Mouse (Mus musculus): Measurements from ENCODE around the gene Zfp574. TPM values are rescaled to one million over a fixed set of nuclear protein-coding genes. Genes with fewer than 3 reads are reported as not detected.
"Not testable (repeated sequence)": the region's sequence is repeated elsewhere in the genome, so short reads cannot be mapped to it uniquely, and the experiment has no call there.

The Zfp574 gene
- polyA plus RNA-seq (2012; rRNA removed) = 34.6 and 40.6 TPM in 2 replicates

- no peak for DNase-seq (ENCODE audit: extremely low spot score in 1 of 2, low spot score in 1 of 2)
These were observed at the start of gene Zfp574, which contains the start of gene Grik5 for GRCm38 (mm10) chr7:25071979-25072715. Gene Zfp574 (plus strand): TSS chr7:25072567. Gene Grik5 (minus strand): TSS chr7:25072346.

DNA sequence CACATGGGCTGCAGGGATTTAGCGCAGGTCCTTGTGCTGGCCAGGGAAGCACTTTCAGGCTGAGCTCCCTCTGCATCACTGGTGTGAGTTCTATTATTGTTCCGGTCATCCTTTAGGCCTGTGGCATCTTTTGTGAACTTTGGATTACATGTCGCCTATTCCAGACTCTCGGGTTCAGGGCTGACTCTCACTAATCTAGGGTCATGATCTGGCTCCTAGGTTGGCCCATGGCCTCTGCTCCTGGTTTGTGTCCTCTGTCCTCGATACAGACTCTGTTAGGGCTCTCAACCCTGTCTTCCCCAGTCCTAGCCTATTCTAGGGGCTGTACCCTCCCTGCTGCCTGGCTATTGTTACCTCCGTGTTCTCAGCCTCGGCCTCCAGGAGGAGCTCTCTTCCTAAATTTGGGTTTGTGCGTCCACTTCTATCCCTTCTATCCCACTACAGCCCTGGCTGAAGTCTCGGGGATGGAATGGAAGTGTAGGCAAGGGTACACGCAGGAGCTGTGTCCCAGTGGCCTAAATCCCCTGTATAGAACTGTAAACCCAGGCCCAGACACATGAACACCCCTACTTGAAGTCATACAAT is 46.4 kb upstream of the Zfp574 start:
- no peak for DNase-seq (ENCODE audit: extremely low spot score in 1 of 2, low spot score in 1 of 2)

GRCm38 (mm10) chr7:25026452-25026851 is 45.9 kb upstream of the Zfp574 start:
- DNase-seq (ENCODE audit: extremely low spot score in 1 of 2, low spot score in 1 of 2) = no peak

DNA sequence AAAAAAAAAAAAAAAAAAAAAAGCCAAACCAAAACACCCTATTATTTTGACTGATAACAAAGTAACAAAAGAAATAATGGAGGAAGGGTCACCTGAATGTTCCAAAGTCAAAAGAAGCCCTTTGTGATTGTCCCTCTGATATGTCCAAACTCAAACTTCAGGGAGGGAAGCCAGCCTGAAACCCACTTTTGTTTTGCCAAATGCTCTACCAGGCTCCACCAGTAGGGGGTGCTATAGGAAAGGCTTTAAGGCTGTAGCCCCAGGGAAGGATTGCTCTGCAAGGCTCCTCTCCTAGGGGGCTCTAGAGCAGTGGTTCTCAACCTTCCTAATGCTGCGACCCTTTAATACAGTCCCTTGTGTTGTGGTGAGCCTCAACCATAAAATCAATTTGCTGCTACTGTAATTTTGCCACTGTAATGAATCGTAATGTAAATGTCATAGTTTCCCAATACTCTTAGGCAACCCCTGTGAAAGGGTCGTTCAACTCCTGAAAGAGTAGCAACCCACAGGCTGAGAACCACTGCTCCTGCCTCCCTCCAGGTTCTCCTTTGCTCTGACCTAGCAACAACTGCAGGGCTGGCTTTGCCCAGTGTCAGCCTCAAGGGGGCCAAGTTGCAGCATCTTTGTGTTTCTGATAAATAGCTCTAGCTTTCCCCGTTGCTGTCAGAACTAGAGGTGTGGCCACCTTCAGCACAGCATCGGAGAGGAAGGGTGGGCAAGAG is 42.2 kb upstream of the Zfp574 start:
- DNase-seq (ENCODE audit: extremely low spot score in 1 of 2, low spot score in 1 of 2) = peak in 1 of 2 experiments; percentile 93

DNA sequence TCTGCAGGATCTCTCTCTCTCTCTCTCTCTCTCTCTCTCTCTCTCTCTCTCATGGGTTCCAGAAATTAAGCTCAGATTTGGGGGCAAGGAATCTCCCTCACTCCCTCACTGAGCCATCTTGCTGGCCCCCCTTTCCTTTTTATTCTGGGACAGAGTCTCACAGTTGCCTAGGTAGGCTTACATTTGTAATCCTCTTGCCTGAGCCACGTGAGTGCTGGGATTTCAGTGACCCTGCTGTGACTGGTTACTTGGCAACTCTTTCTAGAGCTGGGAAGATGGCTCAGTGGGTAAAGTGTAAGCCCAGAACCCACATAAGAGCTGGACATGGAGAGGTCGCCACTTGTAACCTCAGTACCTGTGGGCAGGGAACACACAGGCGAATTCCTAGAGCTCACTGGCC is 40.8 kb upstream of the Zfp574 start:
- no peak for DNase-seq (ENCODE audit: extremely low spot score in 1 of 2, low spot score in 1 of 2)

DNA sequence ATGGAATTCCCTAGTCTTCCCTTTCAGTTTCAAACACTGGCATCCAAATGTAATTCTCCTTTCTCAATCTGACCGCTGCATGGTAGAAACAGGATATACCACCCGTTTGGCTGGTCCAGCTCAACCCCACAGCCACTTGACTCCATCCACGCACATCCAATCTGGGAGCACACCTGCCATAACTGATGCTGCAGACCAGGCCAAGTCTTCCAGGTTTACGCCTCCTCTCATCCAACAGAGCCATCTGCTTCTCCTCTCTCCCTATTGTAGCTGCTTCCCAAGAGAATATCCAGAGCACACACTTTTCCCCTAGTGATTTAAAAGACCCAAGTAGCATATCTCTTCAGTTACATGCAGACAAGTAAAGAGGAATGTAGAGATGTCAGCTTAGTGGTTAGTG is 37.6 kb upstream of the Zfp574 start:
- DNase-seq (ENCODE audit: extremely low spot score in 1 of 2, low spot score in 1 of 2) = peak in 1 of 2 experiments; percentile 56

DNA sequence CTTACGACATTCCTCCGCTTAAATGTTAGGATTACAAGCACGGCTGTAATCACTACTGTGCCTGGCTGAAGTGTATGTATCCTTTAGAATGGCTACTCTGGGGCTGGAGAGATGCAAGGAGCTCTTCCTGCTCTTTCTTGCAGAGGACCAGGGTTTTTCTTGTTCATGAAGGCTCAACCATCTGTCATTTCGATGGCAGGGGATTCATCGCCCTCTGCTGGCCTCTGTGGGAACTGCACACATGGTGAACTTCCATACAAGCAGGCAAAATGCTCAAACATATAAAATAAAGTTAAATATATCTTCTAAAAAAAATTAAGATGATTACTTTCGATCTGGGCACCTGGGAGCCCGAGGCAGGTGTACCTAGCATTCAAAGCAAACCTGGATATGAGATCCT is 36.5 kb upstream of the Zfp574 start:
- peak; percentile 42 to 94 for DNase-seq (ENCODE audit: extremely low spot score in 1 of 2, low spot score in 1 of 2)

DNA sequence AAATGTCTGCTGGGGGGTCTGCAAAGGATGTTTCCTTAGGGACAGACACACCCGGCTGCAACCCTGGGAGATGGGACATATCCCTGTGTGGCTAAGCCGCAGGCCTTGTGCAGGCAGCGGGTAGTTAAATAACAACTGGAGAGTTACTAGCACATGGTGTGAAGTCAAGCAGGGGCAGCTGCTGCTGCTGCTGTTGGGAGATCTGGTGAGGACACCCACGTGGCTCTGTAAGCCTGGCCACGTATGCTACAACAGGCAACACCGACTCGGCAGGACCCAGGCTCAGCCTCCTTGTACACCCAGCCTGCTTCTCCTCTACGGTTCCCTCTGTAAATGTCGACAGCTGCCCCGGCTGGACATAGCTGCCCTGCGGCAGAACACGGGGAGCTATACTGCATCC is 30.4 kb upstream of the Zfp574 start:
- DNase-seq (ENCODE audit: extremely low spot score in 1 of 2, low spot score in 1 of 2) = peak; percentile 38 to 54

DNA sequence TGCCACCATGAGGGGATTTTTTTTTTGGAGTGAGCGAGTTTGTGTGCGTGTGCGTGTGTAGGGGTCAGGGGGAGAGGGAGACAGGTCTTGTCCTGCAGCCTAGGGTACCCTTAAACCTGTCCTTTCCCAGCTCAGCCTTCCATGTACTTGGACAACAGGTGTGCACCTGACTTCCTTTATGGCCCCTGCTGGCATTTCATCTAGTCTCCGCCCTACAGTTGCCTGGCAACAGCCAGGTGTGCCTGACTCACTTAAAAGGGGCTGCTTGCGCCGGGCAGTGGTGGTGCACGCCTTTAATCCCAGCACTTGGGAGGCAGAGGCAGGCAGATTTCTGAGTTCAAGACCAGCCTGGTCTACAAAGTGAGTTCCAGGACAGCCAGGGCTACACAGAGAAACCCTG is 27.8 kb upstream of the Zfp574 start:
- DNase-seq (ENCODE audit: extremely low spot score in 1 of 2, low spot score in 1 of 2) = not testable (repeated sequence)

DNA sequence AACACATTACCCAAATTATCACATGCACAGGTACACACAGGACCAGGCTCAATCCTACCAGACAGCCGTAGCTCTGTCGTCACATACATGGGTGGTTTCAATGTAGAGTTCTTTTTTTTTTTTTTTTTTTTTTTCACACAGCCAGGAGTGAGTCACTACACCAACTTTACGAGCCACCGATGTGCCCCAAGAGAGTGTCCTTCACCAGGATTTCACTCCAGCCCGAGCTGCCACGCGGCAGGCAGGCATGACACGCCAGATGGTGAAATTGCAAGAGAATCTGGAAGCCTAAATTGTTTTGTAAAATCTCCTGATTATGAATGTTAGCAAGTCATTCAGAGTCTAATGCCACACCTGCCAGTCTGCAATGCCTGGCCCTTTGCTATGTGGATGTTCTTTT is 25.0 kb upstream of the Zfp574 start:
- peak; percentile 63 to 73 for DNase-seq (ENCODE audit: extremely low spot score in 1 of 2, low spot score in 1 of 2)

GRCm38 (mm10) chr7:25049295-25049930 is 23.0 kb upstream of the Zfp574 start:
- peak in 1 of 2 experiments; percentile 72 for DNase-seq (ENCODE audit: extremely low spot score in 1 of 2, low spot score in 1 of 2)

DNA sequence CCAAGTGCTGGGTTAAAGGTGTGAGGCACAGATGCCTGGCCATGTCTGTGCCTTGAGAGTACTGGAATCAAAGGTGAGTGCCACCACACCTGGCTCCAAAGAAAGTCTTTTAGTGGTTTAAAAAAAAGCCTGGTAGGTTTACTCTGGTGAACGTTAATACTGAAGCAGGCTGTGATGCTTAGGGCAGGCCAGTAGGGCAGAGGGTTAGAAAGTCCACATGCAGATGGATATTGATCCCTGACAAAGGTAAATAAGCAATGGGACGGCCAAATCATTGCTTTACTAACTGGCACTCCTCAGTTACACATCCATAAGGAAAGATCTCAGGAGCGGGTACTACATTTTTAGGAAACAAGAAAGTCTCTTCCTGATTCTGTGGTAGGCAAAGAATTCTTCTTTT is 19.8 kb upstream of the Zfp574 start:
- DNase-seq (ENCODE audit: extremely low spot score in 1 of 2, low spot score in 1 of 2) = no peak

DNA sequence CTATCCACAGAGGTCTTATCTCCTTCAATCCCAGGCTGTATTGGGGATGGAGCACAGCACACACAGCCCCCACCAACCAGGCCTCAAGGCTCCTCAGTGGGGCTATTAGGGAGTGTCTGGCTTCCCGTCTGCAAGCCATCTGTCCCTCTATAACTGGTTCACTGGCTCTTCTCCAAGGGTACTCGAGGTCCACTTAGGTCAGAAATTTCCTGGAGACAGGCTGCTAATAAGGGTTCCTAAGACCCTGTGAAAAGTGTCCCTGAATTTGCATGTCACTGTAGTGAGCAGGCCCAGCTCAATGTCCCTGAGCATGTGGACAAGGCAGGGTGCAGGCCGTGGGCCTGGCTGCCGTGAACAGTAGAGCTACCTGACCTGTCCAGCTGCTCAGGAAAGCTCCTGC is 15.4 kb upstream of the Zfp574 start:
- no peak for DNase-seq (ENCODE audit: extremely low spot score in 1 of 2, low spot score in 1 of 2)

DNA sequence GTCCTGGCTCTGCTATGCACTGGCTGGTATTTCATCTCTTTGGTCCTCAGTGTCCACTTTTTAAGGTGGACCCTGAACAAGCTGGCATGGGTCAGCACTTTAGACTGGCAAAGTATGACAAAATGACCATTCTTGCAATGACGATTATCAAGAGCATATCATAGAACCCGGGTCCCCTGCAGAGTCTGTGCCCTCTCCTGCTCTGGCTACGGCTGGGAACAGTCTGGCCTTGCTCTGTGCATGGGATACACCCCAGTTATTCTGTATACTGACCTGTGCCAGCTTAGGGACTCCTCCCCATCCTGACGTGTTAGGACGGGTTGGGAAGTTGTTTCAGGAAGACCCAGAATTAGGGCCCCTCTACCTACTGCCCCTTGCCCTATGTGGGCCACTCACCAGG is 14.5 kb upstream of the Zfp574 start:
- no peak for DNase-seq (ENCODE audit: extremely low spot score in 1 of 2, low spot score in 1 of 2)

DNA sequence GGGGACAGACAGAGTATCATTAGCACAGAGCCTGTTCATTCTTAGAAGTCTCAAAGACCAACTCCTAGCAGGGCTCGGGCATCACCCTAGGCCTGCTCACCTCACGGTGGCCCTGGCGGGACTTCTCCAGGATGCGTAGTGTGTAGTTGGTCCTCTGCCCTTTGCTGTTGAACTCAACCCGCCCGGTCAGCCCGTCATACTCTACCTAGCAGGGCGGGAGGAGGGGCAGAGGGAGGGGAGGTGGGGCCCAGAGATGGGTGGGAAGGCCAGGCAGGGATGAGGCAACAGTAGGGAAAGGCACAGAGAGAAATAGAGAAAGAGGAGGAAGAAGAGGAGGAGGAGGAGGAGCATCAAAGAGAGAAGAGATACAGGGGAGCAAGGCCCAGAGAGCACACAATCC is 14.0 kb upstream of the Zfp574 start:
- DNase-seq (ENCODE audit: extremely low spot score in 1 of 2, low spot score in 1 of 2) = no peak

GRCm38 (mm10) chr7:25058836-25059235 is 13.5 kb upstream of the Zfp574 start:
- no peak for DNase-seq (ENCODE audit: extremely low spot score in 1 of 2, low spot score in 1 of 2)

- DNase-seq (ENCODE audit: extremely low spot score in 1 of 2, low spot score in 1 of 2) = no peak
These were observed 9.0 kb upstream of the Zfp574 start for GRCm38 (mm10) chr7:25063346-25063745.

DNA sequence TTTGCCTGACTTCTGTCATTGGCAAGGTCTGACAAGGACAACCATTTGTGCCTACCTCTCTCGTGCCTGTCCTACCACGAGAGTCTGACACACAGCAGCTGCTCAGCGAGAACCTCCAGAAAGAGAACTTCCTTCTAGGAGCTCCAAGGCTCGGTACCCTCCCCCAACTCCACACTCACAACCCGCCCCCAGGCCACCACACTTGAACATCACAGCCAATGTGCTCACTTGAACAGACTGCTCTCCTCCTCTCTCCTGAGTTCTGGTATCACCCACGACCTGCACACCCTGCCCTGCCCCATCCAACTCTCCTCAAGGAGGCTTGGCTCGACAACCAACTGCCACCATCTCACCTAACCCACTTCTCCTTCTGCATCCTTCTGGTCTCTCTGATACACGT is 8.5 kb upstream of the Zfp574 start:
- DNase-seq (ENCODE audit: extremely low spot score in 1 of 2, low spot score in 1 of 2) = peak; percentile 79 to 80

DNA sequence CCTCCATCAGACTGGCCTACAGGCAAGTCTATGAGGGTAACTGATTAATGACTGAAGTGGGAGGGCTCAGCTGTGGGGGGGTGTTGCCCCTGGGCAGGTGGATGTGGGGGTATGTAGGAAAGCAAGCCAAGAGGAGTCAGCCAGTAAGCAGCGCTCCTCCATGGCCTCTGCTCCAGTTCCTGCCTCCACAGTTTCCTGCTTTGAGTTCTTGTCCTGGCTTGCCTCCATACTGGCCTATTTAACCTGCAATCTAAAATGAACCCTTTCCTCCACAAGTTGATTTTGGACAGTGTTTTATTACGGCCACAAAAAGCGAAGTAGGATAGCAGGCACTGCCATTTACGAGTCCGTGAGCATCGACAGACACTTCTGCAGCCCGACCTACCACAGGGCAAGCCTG is 5.0 kb upstream of the Zfp574 start:
- no peak for DNase-seq (ENCODE audit: extremely low spot score in 1 of 2, low spot score in 1 of 2)

DNA sequence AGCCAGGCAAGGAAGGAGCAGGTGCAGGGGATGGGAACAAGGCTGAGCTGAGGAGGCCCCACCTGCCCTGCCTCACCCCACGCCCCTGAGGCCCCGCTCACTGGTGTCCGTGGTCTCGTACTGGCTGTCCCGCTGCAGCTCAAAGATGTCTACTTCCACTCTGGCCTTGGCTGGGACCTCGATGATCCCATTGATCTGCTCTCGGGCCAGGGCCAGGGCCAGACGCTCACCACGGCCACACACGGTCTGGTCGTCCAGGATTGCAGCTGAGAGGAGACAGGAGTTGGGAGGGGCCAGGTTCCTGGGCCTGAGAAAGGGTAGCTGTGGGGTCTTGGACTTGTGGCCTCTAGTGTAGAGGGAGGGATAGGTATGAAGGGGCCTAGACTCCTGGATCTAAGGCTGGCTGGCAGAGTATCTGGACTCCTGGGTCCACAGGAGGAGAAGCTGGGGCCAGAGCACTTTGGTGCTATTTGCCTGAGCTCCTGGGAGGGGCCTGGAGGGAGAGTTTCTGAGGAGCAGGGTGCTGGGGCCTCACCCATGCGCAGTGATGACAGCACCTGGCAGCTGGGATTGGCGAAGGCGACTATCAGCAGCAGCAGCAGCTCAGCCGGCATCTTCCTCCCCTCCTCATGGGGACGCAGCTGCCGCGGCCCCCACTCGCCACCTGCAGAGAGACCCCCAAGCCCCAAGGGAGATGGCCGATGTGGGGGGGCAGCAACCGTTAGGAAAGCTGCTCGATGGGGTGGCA is 4.3 kb upstream of the Zfp574 start:
- no peak for DNase-seq (ENCODE audit: extremely low spot score in 1 of 2, low spot score in 1 of 2)
